Mouse (Mus musculus) Patski (cell line): ENCODE data around the gene Lrit3. TPM values are rescaled to one million over a fixed set of nuclear protein-coding genes. Genes with fewer than 3 reads are reported as not detected.
"Not testable (repeated sequence)": the region's sequence is repeated elsewhere in the genome, so short reads cannot be mapped to it uniquely, and the experiment has no call there.

Source experiments
- ATAC-seq: fragments of 100-300 bp; one replicate; pipeline ENCODE4 v1.8.0; 2021
- CTCF ChIA-PET: fragments of 350-600 bp; sonication (Branson Sonifier 250); formaldehyde crosslinking; loops from one replicate; lab custom pipeline; 2022; ENCODE audit warnings: inconsistent platforms; lab: Charles Lee
- POLR2A ChIA-PET: fragments of 350-600 bp; sonication (Branson Sonifier 250); formaldehyde crosslinking; loops from one replicate; lab custom pipeline; 2022; ENCODE audit warnings: antibody characterized with exemption, inconsistent platforms; lab: Charles Lee
- DNase-seq: peaks from one replicate; pipeline ENCODE4 v3.0.0-alpha.2; 2011; ENCODE audit warnings: low read depth, low spot score
- H3K27me3 ChIP-seq: fragments of 371-371 bp; one replicate; pipeline ENCODE4 v1.5.1; 2021
- CTCF ChIP-seq: fragments of 100-300 bp; IDR thresholded peaks from one replicate; pipeline ENCODE4 v1.5.1; 2021
- in situ Hi-C: fragments of 300-500 bp; cut with MboI; formaldehyde crosslinking; loops from 3 replicates; pipeline ENCODE4 v1.11.1; 2018; ENCODE audit warnings: low pct_unique_long_range_greater_than_20kb, mixed read lengths
- polyA plus RNA-seq: library from polyadenylated mRNA; unstranded; gene quantifications from one replicate; pipeline ENCODE4 v1.2.3, GENCODE M21; 2021

Lrit3 gene
- polyA plus RNA-seq, 1 experiment from 2014 or later = not detected

DNA sequence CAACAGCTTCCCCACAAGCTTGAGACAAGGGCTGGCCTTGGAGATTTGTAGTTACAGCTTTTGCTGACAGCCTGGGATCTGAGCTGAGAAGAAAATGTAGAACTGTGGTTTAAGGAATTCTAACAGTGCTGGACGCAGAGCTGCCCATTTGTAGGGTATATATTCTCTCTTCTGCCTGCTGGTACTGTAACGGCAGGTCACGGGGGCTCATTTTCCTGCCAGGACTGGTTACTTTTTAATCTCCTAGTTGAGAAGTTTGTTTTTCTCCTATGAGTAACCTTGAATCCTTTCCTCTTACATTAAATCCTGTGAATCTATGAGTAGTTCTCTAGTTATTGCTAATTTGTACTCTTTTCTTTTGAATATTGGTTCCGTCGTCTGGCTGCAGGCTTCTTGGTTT is 10.0 kb downstream of the Lrit3 start:
- POLR2A ChIA-PET = no interaction called here
- DNase-seq = no peak
- no peak for TF ChIP-seq CTCF
- in situ Hi-C loops = no loop called here
- no peak for ATAC-seq
- H3K27me3 ChIP-seq = no peaks in the 10 kb centered on the region
- CTCF ChIA-PET = interaction anchor here (1.4 to 4.9 kb wide), 3 partner anchors 10 to 24 kb away, joined by 4 to 24 read pairs (median 4); partner anchors contain the start of gene Lrit3

DNA sequence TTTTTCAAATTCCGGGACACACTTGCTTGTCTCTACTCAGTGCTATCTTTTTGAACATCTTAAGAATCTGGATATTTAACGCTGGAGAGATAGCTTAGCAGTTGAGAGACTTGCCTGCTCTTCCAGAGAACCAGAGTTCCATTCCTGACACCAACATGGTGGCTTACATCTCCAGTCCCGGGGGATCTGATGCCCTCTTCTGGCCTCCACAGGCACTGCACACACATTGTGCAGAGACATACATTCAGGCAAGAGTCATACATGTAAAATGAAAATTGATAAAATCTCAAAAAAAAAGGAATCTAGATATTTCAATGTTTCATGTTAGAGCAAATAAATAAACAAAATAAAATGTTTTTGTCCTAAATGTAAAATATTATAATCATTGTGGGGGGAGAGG is 21.1 kb downstream of the Lrit3 start:
- POLR2A ChIA-PET = interaction anchor here (0.6 kb wide), 1 partner anchor 41 kb away, joined by 3 read pairs; no protein-coding TSS in a partner anchor
- DNase-seq (no peak), ATAC-seq (no peak)
- in situ Hi-C loops = no loop called here
- no peak for TF ChIP-seq CTCF
- no peaks in the 10 kb centered on the region for H3K27me3 ChIP-seq
- CTCF ChIA-PET = interaction anchor here (1.2 kb wide), 1 partner anchor 33 kb away, joined by 3 read pairs; no protein-coding TSS in a partner anchor

- no peak for TF ChIP-seq CTCF
- no peak for DNase-seq
- no peaks in the 10 kb centered on the region for H3K27me3 ChIP-seq
- no peak for ATAC-seq
- in situ Hi-C loops = no loop called here
- CTCF ChIA-PET = interaction anchor here (0.9 to 1.4 kb wide), 3 partner anchors 11 to 34 kb away, joined by 3 to 6 read pairs (median 3); partner anchors contain the start of gene Lrit3
- POLR2A ChIA-PET = no interaction called here
Observed at GRCm38 (mm10) chr3:129781435-129781834, 22.4 kb downstream of the Lrit3 start.

DNA sequence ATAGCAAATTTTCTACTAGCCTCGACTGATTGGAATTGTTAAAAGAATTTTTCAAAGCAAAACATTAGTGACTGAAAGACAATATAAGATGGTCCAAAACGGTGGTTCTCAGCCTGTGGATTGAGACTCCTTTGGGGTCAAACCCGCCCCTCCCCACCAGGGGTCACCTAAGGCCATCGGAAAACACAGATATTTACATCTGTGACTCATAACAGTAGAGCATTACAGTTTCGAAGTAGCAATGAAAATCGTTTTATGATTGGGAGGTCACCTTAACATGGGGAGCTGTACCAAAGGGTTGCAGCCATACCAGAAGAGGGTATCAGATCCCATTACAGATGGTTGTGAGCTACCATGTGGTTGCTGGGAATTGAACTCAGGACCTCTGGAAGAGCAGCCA is 32.6 kb downstream of the Lrit3 start:
- no peaks in the 10 kb centered on the region for H3K27me3 ChIP-seq
- TF ChIP-seq CTCF = no peak
- in situ Hi-C loops = no loop called here
- ChIA-PET CTCF (no interaction called here), POLR2A (no interaction called here)
- DNase-seq (no peak), ATAC-seq (no peak)

GRCm38 (mm10) chr3:129766971-129767794 is 36.6 kb downstream of the Lrit3 start:
- in situ Hi-C loops = no loop called here
- DNase-seq (no peak), ATAC-seq (no peak)
- no peak for TF ChIP-seq CTCF
- ChIA-PET CTCF (interaction anchor here (0.8 to 1.7 kb wide), 3 partner anchors 11 to 13 kb away, joined by 3 to 6 read pairs (median 4); partner anchors contain the start of gene Egf), POLR2A (no interaction called here)
- H3K27me3 ChIP-seq = no peaks in the 10 kb centered on the region

DNA sequence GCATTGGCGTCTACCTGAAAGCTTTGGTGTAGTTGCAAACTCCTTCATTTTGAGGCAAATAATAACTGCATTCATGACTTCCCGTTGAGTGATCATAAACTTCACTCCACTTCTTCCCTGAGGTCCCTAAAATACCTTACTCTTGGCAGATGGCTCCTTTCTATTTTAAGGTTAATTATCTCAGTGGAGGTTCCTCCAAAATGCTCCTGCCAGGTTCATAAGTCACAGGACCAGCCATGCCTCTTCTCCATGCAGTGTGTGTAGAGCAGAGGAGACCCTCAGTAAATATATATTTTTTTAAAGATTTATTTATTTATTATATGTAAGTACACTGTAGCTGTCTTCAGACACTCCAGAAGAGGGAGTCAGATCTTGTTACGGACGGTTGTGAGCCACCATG is 37.7 kb downstream of the Lrit3 start:
- ATAC-seq (no peak), DNase-seq (no peak)
- ChIA-PET POLR2A (no interaction called here), CTCF (no interaction called here)
- in situ Hi-C loops = no loop called here
- H3K27me3 ChIP-seq = no peaks in the 10 kb centered on the region
- TF ChIP-seq CTCF = no peak

DNA sequence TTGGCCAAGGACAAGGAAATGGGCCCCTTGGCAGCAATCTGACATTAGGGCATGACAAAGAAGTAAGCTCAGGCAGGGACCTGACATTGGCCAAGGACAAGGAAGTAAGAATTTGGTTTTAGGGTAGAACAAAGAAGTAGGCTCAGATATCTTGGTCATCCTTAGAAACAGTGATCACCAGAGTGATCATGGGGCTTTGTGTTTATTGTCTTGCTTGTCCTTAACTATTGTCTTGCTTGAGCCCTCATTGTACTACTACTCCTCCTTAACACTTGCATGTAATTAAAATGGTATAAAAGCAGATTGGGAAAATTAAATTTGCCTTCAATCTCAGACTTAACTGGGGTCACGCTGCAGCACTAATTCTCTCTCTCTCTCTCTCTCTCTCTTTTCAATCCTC is 46.2 kb downstream of the Lrit3 start:
- CTCF ChIA-PET = interaction anchor here (0.9 to 1.5 kb wide), 2 partner anchors 9 to 19 kb away, joined by 3 to 4 read pairs; no protein-coding TSS in a partner anchor
- ATAC-seq, H3K27me3 ChIP-seq, DNase-seq, POLR2A ChIA-PET, in situ Hi-C loops: not testable (repeated sequence)

- in situ Hi-C loops = no loop called here
- DNase-seq (no peak), ATAC-seq (no peak)
- H3K27me3 ChIP-seq = no peaks in the 10 kb centered on the region
- ChIA-PET CTCF (interaction anchor here (1.0 to 1.5 kb wide), 4 partner anchors 10 to 43 kb away, joined by 3 to 4 read pairs (median 4); no protein-coding TSS in a partner anchor), POLR2A (no interaction called here)
- TF ChIP-seq CTCF = no peak
Observed at GRCm38 (mm10) chr3:129754650-129755604, 48.9 kb downstream of the Lrit3 start, which contains the start of gene Egf. Egf (minus strand) TSS chr3:129755316.

DNA sequence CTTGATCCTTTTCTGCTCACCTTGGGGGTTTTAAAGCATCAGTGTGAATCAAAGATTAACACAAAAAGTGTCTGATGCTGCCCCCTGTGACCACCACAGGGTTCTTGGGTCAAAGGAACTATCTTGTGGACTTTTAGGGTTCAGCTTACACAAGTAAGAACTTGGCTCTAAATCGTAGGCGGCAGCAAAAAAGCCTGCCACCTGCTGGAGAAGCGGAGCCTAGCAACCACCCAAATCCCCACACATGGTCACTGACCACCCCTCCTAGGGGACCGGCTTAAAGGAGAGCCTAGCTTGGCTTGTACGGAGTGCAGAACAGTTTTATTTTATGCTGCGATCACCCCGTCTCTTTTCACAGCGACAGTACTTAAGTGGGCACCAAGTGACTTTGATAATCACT is 59.0 kb downstream of the Lrit3 start:
- ATAC-seq (no peak), DNase-seq (no peak)
- no peaks in the 10 kb centered on the region for H3K27me3 ChIP-seq
- ChIA-PET POLR2A (no interaction called here), CTCF (interaction anchor here (3.6 kb wide), 1 partner anchor 11 kb away, joined by 12 read pairs; no protein-coding TSS in a partner anchor)
- in situ Hi-C loops = no loop called here
- peak; percentile 70 for TF ChIP-seq CTCF

- CTCF ChIA-PET = interaction anchor here (1.0 to 2.5 kb wide), 3 partner anchors 9 to 27 kb away, joined by 3 to 7 read pairs (median 4); no protein-coding TSS in a partner anchor
- no peaks in the 10 kb centered on the region for H3K27me3 ChIP-seq
- in situ Hi-C loops = no loop called here
- no peak for TF ChIP-seq CTCF
- POLR2A ChIA-PET = no interaction called here
- ATAC-seq (no peak), DNase-seq (no peak)
Observed at GRCm38 (mm10) chr3:129742781-129743180, 61.0 kb downstream of the Lrit3 start.
